Mouse (Mus musculus) forebrain, embryonic 14.5 days (tissue): ENCODE data around the gene Olfr689. TPM values are rescaled to one million over a fixed set of nuclear protein-coding genes. Genes with fewer than 3 reads are reported as not detected.
"Not testable (repeated sequence)": the region's sequence is repeated elsewhere in the genome, so short reads cannot be mapped to it uniquely, and the experiment has no call there.

ENCODE experiments used
- ATAC-seq: fragments of 200-750 bp; cut with Nextera tagmentation; 2 replicates; pipeline ENCODE4 v1.8.0; 2017; ENCODE audit warnings: mild to moderate bottlenecking, moderate library complexity
- DNase-seq: peaks from one replicate; pipeline ENCODE4 v3.0.0-alpha.2; 2015; ENCODE audit warnings: low spot score
- H3K27ac ChIP-seq: fragments of 300-500 bp; sonication (generic); 2 replicates; pipeline ENCODE4 v1.5.1; 2014; ENCODE audit warnings: low read depth, mild to moderate bottlenecking, control low read depth, low read length, moderate library complexity
- H3K27me3 ChIP-seq: fragments of 300-500 bp; sonication (generic); replicated peaks from 2 replicates; pipeline ENCODE4 v1.6.1; 2014; ENCODE audit warnings: low read length, control low read depth, mixed read lengths; ENCODE audit not compliant: control insufficient read depth, insufficient read depth
- H3K36me3 ChIP-seq: fragments of 300-500 bp; sonication (generic); 2 replicates; pipeline ENCODE4 v1.6.1; 2014; ENCODE audit warnings: low read length, control low read depth; ENCODE audit not compliant: control insufficient read depth, insufficient read depth
- H3K4me1 ChIP-seq: fragments of 300-500 bp; sonication (generic); 2 replicates; pipeline ENCODE4 v1.6.1; 2014; ENCODE audit warnings: antibody characterized with exemption, low read length, control low read depth; ENCODE audit not compliant: control insufficient read depth, insufficient read depth
- H3K4me2 ChIP-seq: fragments of 300-500 bp; sonication (generic); 2 replicates; pipeline ENCODE4 v1.6.1; 2014; ENCODE audit warnings: mild to moderate bottlenecking, control low read depth, low read length
- H3K4me3 ChIP-seq: fragments of 300-500 bp; sonication (generic); 2 replicates; pipeline ENCODE4 v1.5.1; 2014; ENCODE audit warnings: low read depth, low read length, control low read depth
- H3K9ac ChIP-seq: fragments of 300-500 bp; sonication (generic); 2 replicates; pipeline ENCODE4 v1.6.1; 2014; ENCODE audit warnings: mild to moderate bottlenecking, low read length, control low read depth, moderate library complexity
- H3K9me3 ChIP-seq: fragments of 300-500 bp; sonication (generic); replicated peaks from 2 replicates; pipeline ENCODE4 v1.6.1; 2016; ENCODE audit warnings: low read length, control low read depth, mixed read lengths; ENCODE audit not compliant: control insufficient read depth
- WGBS: fragments of 180-500 bp; shearing (Covaris S2); extraction: QIAGEN DNeasy Blood & Tissue Kit; methylation state at CpG from one replicate; pipeline ENCODE4 v1.1.7; 2014; 5-methylcytosine and 5-hydroxymethylcytosine counted together
- polyA plus RNA-seq: library from polyadenylated mRNA; unstranded; fragments of >200 nt; fragmentation: Nextera tagmentation; extraction: Ambion mirVana; gene quantifications from 2 replicates; pipeline ENCODE4 v1.2.1, GENCODE M21; 2014

Olfr689 gene
- polyA plus RNA-seq, 1 experiment from 2014 or later: not detected

GRCm38 (mm10) chr7:105356487-105356886 is 45.5 kb downstream of the Olfr689 start:
- H3K9me3 ChIP-seq, H3K4me3 ChIP-seq, DNase-seq, H3K4me2 ChIP-seq, H3K4me1 ChIP-seq, H3K27ac ChIP-seq, H3K9ac ChIP-seq, H3K36me3 ChIP-seq, H3K27me3 ChIP-seq: not testable (repeated sequence)
- 91% methylated on average over 1 of the region's 2 CpGs for WGBS
- ATAC-seq: peak; percentile 66; the same call in 1 of the 2 replicates

- H3K4me1 ChIP-seq: no peaks in the 10 kb centered on the region
- H3K27ac ChIP-seq: no peak overlapping the region
- H3K9me3 ChIP-seq: no peaks in the 10 kb centered on the region
- ATAC-seq (no peak), DNase-seq (no peak)
- H3K4me2 ChIP-seq: no peak overlapping the region
- H3K4me3 ChIP-seq: no peak overlapping the region
- no peaks in the 10 kb centered on the region for H3K36me3 ChIP-seq
- H3K27me3 ChIP-seq: no peaks in the 10 kb centered on the region
- WGBS: 85% methylated on average over 2 of the region's 2 CpGs
- H3K9ac ChIP-seq: no peak overlapping the region
Measured at GRCm38 (mm10) chr7:105361713-105362112, 50.7 kb downstream of the Olfr689 start.

- DNase-seq: no peak
- H3K4me3 ChIP-seq: no peak overlapping the region
- 91% methylated on average over 5 of the region's 5 CpGs for WGBS
Measured at GRCm38 (mm10) chr7:105367268-105367667, 56.3 kb downstream of the Olfr689 start.

GRCm38 (mm10) chr7:105367930-105368329 is 57.0 kb downstream of the Olfr689 start, which contains the start of gene Olfr692:
Olfr692 (plus strand) TSS chr7:105368230.
- H3K36me3 ChIP-seq: peaks cover 8% of the 10 kb centered on the region; the same call in 1 of the 2 replicates
- H3K27ac ChIP-seq: no peak within 1 kb of the TSS
- no peak within 1 kb of the TSS for H3K4me3 ChIP-seq
- H3K4me2 ChIP-seq: no peak within 1 kb of the TSS
- no peaks in the 10 kb centered on the region for H3K9me3 ChIP-seq
- no peaks in the 10 kb centered on the region for H3K27me3 ChIP-seq
- H3K9ac ChIP-seq: no peak within 1 kb of the TSS
- no peak for DNase-seq
- no peak for ATAC-seq
- H3K4me1 ChIP-seq: no peaks in the 10 kb centered on the region
- WGBS: 100% methylated on average over 1 of the region's 1 CpGs

More at GRCm38 (mm10) chr7:105367268-105367667, 56.3 kb downstream of the Olfr689 start:
- no peak overlapping the region for H3K9ac ChIP-seq
- H3K9me3 ChIP-seq: no peaks in the 10 kb centered on the region
- H3K4me1 ChIP-seq: no peaks in the 10 kb centered on the region
- H3K4me2 ChIP-seq: no peak overlapping the region
- no peaks in the 10 kb centered on the region for H3K27me3 ChIP-seq
- ATAC-seq: no peak
- H3K27ac ChIP-seq: no peak overlapping the region
- peaks cover 4% of the 10 kb centered on the region; the same call in 1 of the 2 replicates for H3K36me3 ChIP-seq

- Histone ChIP-seq H3K4me1 (no peaks in the 10 kb centered on the region), H3K36me3 (peaks cover 10% of the 10 kb centered on the region), H3K9me3 (no peaks in the 10 kb centered on the region), H3K27ac (no peak overlapping the region), H3K9ac (no peak overlapping the region), H3K4me3 (no peak overlapping the region), H3K4me2 (no peak overlapping the region), H3K27me3 (no peaks in the 10 kb centered on the region)
- ATAC-seq (no peak), DNase-seq (no peak)
- 92% methylated on average over 4 of the region's 4 CpGs for WGBS
Measured at GRCm38 (mm10) chr7:105368521-105368920, 57.6 kb downstream of the Olfr689 start.

Other genes starting within 250 kb of the Olfr689 start
- gene Olfr678, start 246.7 kb upstream of the Olfr689 start, polyA plus RNA-seq: not detected in 2 replicates
- gene Olfr679, start 230.0 kb upstream of the Olfr689 start, polyA plus RNA-seq: not detected in 2 replicates
- gene Olfr680-ps1, start 218.3 kb upstream of the Olfr689 start, polyA plus RNA-seq: not detected in 2 replicates
- not detected in 2 replicates for gene Olfr681, start 194.3 kb upstream of the Olfr689 start, polyA plus RNA-seq
- gene Olfr683, start 164.2 kb upstream of the Olfr689 start, polyA plus RNA-seq: not detected in 2 replicates
- not detected in 2 replicates for gene Olfr684, start 147.5 kb upstream of the Olfr689 start, polyA plus RNA-seq
- gene Olfr685, start 125.2 kb upstream of the Olfr689 start, polyA plus RNA-seq: not detected in 2 replicates
- gene Olfr686, start 103.7 kb upstream of the Olfr689 start, polyA plus RNA-seq: not detected in 2 replicates
- not detected in 2 replicates for gene Olfr688, start 23.1 kb upstream of the Olfr689 start, polyA plus RNA-seq
- gene Olfr690, start 22.9 kb downstream of the Olfr689 start, polyA plus RNA-seq: not detected in 2 replicates
- gene Olfr691, start 31.1 kb downstream of the Olfr689 start, polyA plus RNA-seq: not detected in 2 replicates
- gene Olfr692, start 57.1 kb downstream of the Olfr689 start, polyA plus RNA-seq: not detected in 2 replicates
- not detected in 2 replicates for gene Gm5901, start 63.9 kb downstream of the Olfr689 start, polyA plus RNA-seq
- gene Fam160a2, start 88.9 kb downstream of the Olfr689 start, polyA plus RNA-seq: 30.4 and 39.8 TPM in 2 replicates
- not detected in 2 replicates for gene Cnga4, start 93.4 kb downstream of the Olfr689 start, polyA plus RNA-seq
- 1.1 and 1.6 TPM in 2 replicates for gene Cckbr, start 114.6 kb downstream of the Olfr689 start, polyA plus RNA-seq
- gene Cavin3, start 171.1 kb downstream of the Olfr689 start, polyA plus RNA-seq: 28.6 and 31.3 TPM in 2 replicates
- gene Smpd1, start 243.2 kb downstream of the Olfr689 start, polyA plus RNA-seq: 79.9 and 88.5 TPM in 2 replicates